ENCODE assay signal across 16 mouse cellular contexts in the genomic region with DNA sequence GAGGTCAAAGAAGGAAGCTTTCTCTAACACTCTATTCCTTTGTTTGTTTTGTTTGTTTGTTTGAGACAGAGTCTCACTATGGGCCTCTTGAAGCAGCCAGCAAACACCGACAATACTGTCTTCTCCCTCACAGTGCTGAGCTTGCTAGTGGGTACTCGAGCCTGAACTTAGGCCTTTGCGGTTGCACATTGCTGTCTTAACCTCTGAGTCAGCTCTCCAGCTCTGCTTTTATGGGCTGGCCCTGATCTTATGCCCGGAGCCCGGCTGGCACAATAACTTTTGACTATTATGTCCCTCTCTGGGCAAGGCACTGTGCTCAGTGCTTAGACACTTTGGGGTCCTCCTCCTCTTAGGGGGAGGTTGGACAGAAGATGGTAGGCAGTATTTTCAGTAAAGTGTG. TPM values are rescaled to one million over a fixed set of nuclear protein-coding genes. Genes with fewer than 3 reads are reported as not detected.
DNase-seq lines count a peak whose midpoint lies in the region; ATAC-seq and TF ChIP-seq lines count a peak whose summit lies in the region.
"Had no signal": no experiment of that assay in that cellular context is flagged by ENCODE, and none has a peak within 500 bp of the region (broad histone marks: within the 10 kb centered on the region; RNA-seq: fewer than 3 reads in every experiment).

No protein-coding gene starts in this region.

- intact Hi-C loops in heart, postnatal 25 days (cut with DNase I), result no loop called here

- ATAC-seq in heart, postnatal 0 days (ENCODE audit: insufficient read depth, low read depth), result no peak
- ATAC-seq: inflammation-experienced regulatory T-cells, adult 6 months had no signal

- 0 out of 2 replicates have a peak overlapping the region, but pooled peaks have one; percentile 26 for H3K9ac ChIP-seq in heart, postnatal 0 days (replicated peaks; ENCODE audit: low read depth, low read length)
- H3K9ac ChIP-seq: lung, embryonic 14.5 days had no signal

- no peaks in the 10 kb centered on the region for H3K36me3 ChIP-seq in heart, postnatal 0 days (replicated peaks; ENCODE audit: control insufficient read depth, insufficient read depth, low read length)
- H3K36me3 ChIP-seq in myocyte (ENCODE audit: control insufficient read depth, insufficient read depth), result no peaks in the 10 kb centered on the region
- H3K36me3 ChIP-seq: embryonic facial prominence, embryonic 13.5 days had no signal

- 76% methylated on average over 5 of the region's 5 CpGs for WGBS in heart, postnatal 0 days

- H3ac ChIP-seq in myocyte (ENCODE audit: control insufficient read depth, insufficient read length), result no peak overlapping the region

- H3K4me1 ChIP-seq in heart, postnatal 0 days (ENCODE audit: control insufficient read depth, insufficient read depth), result 0 out of 2 replicates have a peak, but pooled peaks cover 9% of the 10 kb centered on the region

- H3K9me3 ChIP-seq in heart, postnatal 0 days (replicated peaks; ENCODE audit: control insufficient read depth, low read length), result no peaks in the 10 kb centered on the region
- H3K9me3 ChIP-seq: embryonic facial prominence, embryonic 13.5 days had no signal

- no peak for TF ChIP-seq EP300 in heart, postnatal 0 days (IDR thresholded peaks at IDR 0.05; ENCODE audit: low read depth)

- no peak overlapping the region for H3K27ac ChIP-seq in heart, postnatal 0 days (ENCODE audit: low read depth)
- H3K27ac ChIP-seq: embryonic facial prominence, embryonic 13.5 days; heart, adult 2 months had no signal

- no peak overlapping the region for H3K4me2 ChIP-seq in heart, postnatal 0 days (ENCODE audit: low read depth, low read length)
- H3K4me2 ChIP-seq in myocyte (ENCODE audit: low read depth), result peak overlapping the region; percentile 67
- H3K4me2 ChIP-seq: embryonic facial prominence, embryonic 13.5 days; lung, embryonic 14.5 days had no signal

- no peak for TF ChIP-seq CTCF in heart, postnatal 0 days (IDR thresholded peaks at IDR 0.05; ENCODE audit: low read depth)

- DNase-seq in heart, postnatal 0 days (ENCODE audit: low spot score), result no peak
- DNase-seq in heart, postnatal 25 days (ENCODE audit: low spot score), result no peak
- DNase-seq in lung, postnatal 36 days, result peak; percentile 29
- DNase-seq in lung, postnatal 10 days, result no peak
- peak; percentile 22 for DNase-seq in fibroblast of lung, adult 2 months (ENCODE audit: low read depth)
- DNase-seq in B cell, adult 2 months, result no peak
- DNase-seq in left cerebral cortex, adult 8-10 months (ENCODE audit: low spot score in 2 of 2), result no peak
- DNase-seq: cerebellum, adult 11 months; cerebellum, postnatal 36 days; heart, adult 2 months; heart, postnatal 14 days; lung, embryonic 14.5 days; thymus, adult 2 months had no signal

- no peaks in the 10 kb centered on the region for H3K27me3 ChIP-seq in heart, postnatal 0 days (ENCODE audit: control insufficient read depth, insufficient read depth, low read length)
- no peaks in the 10 kb centered on the region for H3K27me3 ChIP-seq in myocyte (ENCODE audit: control insufficient read depth, insufficient read depth, insufficient read length)
- H3K27me3 ChIP-seq: embryonic facial prominence, embryonic 13.5 days had no signal

- no peak for TF ChIP-seq POLR2A in myocyte (IDR thresholded peaks at IDR 0.05; ENCODE audit: insufficient read length, low read depth)

- H3K79me2 ChIP-seq in myocyte (ENCODE audit: control insufficient read depth, insufficient read depth), result peaks cover 63% of the 10 kb centered on the region

- no peak overlapping the region for H3K4me3 ChIP-seq in heart, postnatal 0 days (ENCODE audit: low read depth, low read length)
- no peak overlapping the region for H3K4me3 ChIP-seq in myocyte
- H3K4me3 ChIP-seq: embryonic facial prominence, embryonic 13.5 days; heart, adult 2 months had no signal

TF ChIP-seq in myocyte, 11 proteins besides CTCF, POLR2A, EP300 and RAD21:
- TF ChIP-seq TCF3 (IDR thresholded peaks at IDR 0.05; ENCODE audit: insufficient read length, low read depth) (no peak), E2F4 (IDR thresholded peaks at IDR 0.05; ENCODE audit: insufficient read depth) (no peak), REST (IDR thresholded peaks at IDR 0.05; ENCODE audit: insufficient read depth, insufficient read length) (no peak)

RNA-seq across cellular contexts. Expression of gene Dctn1, which starts 4.2 kb away (rescaled TPM):
- total RNA-seq in heart, postnatal 0 days (2014; rRNA removed; ENCODE audit: low replicate concordance), result 45.9 and 47.7 TPM in 2 replicates
- polyA plus RNA-seq in heart, postnatal 0 days (2015; fragmentation: Nextera tagmentation; extraction: Ambion mirVana), result 48.9 and 50.8 TPM in 2 replicates
- 100 to 1,000 TPM; 134 to 136 TPM for total RNA-seq in heart, postnatal 25 days (2021)
- polyA plus RNA-seq in myocyte (2012; fragmentation: generic; extraction: Trizol), result 106 TPM
- total RNA-seq in left cerebral cortex, adult 8-10 months (2022), result 100 to 1,000 TPM; 347 to 364 (median 356) TPM

RNA-seq across cellular contexts. Expression of gene 1700003E16Rik, which starts 13.7 kb away (rescaled TPM):
- total RNA-seq in heart, postnatal 0 days (2014; rRNA removed; ENCODE audit: low replicate concordance), result 2.0 TPM in 1 of 2 replicates, not detected in the other
- polyA plus RNA-seq in heart, postnatal 0 days (2015; fragmentation: Nextera tagmentation; extraction: Ambion mirVana), result 0.20 and 0.45 TPM in 2 replicates
- under 1 TPM in 1 of 2 experiments, not detected in 1; 0.17 TPM for total RNA-seq in heart, postnatal 25 days (2021)
- polyA plus RNA-seq in myocyte (2012; fragmentation: generic; extraction: Trizol), result 1.9 TPM
- 10 to 100 TPM; 26.4 to 29.4 (median 28.3) TPM for total RNA-seq in left cerebral cortex, adult 8-10 months (2022)
- polyA plus RNA-seq: inflammation-experienced regulatory T-cells, adult 6 months had no signal

RNA-seq across cellular contexts. Expression of gene Wdr54, which starts 13.7 kb away (rescaled TPM):
- total RNA-seq in heart, postnatal 0 days (2014; rRNA removed; ENCODE audit: low replicate concordance), result 1.4 and 5.5 TPM in 2 replicates
- 0.96 and 1.1 TPM in 2 replicates for polyA plus RNA-seq in heart, postnatal 0 days (2015; fragmentation: Nextera tagmentation; extraction: Ambion mirVana)
- 1 to 10 TPM; 1.0 to 2.3 TPM for total RNA-seq in heart, postnatal 25 days (2021)
- 12.3 TPM for polyA plus RNA-seq in myocyte (2012; fragmentation: generic; extraction: Trizol)
- total RNA-seq in left cerebral cortex, adult 8-10 months (2022), result 10 to 100 TPM; 31.8 to 39.1 (median 34.5) TPM

RNA-seq across cellular contexts. Expression of gene Rtkn, which starts 34.6 kb away (rescaled TPM):
- total RNA-seq in heart, postnatal 0 days (2014; rRNA removed; ENCODE audit: low replicate concordance), result 40.0 and 45.9 TPM in 2 replicates
- polyA plus RNA-seq in heart, postnatal 0 days (2015; fragmentation: Nextera tagmentation; extraction: Ambion mirVana), result 12.5 and 13.0 TPM in 2 replicates
- 1 to 10 TPM; 2.8 to 5.4 TPM for total RNA-seq in heart, postnatal 25 days (2021)
- polyA plus RNA-seq in myocyte (2012; fragmentation: generic; extraction: Trizol), result 29.7 TPM
- 100 to 1,000 TPM in 1 of 4 experiments, 10 to 100 TPM in 3; 91.4 to 114 (median 92.8) TPM for total RNA-seq in left cerebral cortex, adult 8-10 months (2022)

RNA-seq across cellular contexts. Expression of gene Ino80b, which starts 44.6 kb away (rescaled TPM):
- total RNA-seq in heart, postnatal 0 days (2014; rRNA removed; ENCODE audit: low replicate concordance), result 8.9 and 11.6 TPM in 2 replicates
- 5.5 and 6.8 TPM in 2 replicates for polyA plus RNA-seq in heart, postnatal 0 days (2015; fragmentation: Nextera tagmentation; extraction: Ambion mirVana)
- 10 to 100 TPM in 1 of 2 experiments, 1 to 10 TPM in 1; 7.0 to 12.7 TPM for total RNA-seq in heart, postnatal 25 days (2021)
- 38.3 TPM for polyA plus RNA-seq in myocyte (2012; fragmentation: generic; extraction: Trizol)
- 10 to 100 TPM; 22.0 to 26.8 (median 25.4) TPM for total RNA-seq in left cerebral cortex, adult 8-10 months (2022)

Comparison
In these comparisons a context has a peak if more than half of its experiments do, and no peak if none do; other contexts are left out.
1. DNase-seq: peak in lung, postnatal 36 days (single experiment) and fibroblast of lung, adult 2 months (single experiment); none in heart, postnatal 0 days (single experiment), heart, postnatal 25 days (single experiment), lung, postnatal 10 days (single experiment), B cell, adult 2 months (0 of 2) and left cerebral cortex, adult 8-10 months (0 of 2).